Mouse (Mus musculus) forebrain, embryonic 10.5 days (tissue): ENCODE data around the gene Zc3h15. TPM values are rescaled to one million over a fixed set of nuclear protein-coding genes. Genes with fewer than 3 reads are reported as not detected.
"Not testable (repeated sequence)": the region's sequence is repeated elsewhere in the genome, so short reads cannot be mapped to it uniquely, and the experiment has no call there.

Experiments used
- DNase-seq: peaks from one replicate; pipeline ENCODE4 v3.0.0-alpha.2; 2017; ENCODE audit warnings: low spot score; ENCODE audit errors: extremely low spot score
- H3K27ac ChIP-seq: fragments of 300-500 bp; sonication (generic); 2 replicates; pipeline ENCODE4 v1.5.1; 2016; ENCODE audit warnings: mild to moderate bottlenecking
- H3K27me3 ChIP-seq: fragments of 300-500 bp; sonication (generic); 2 replicates; pipeline ENCODE4 v1.6.1; 2016; ENCODE audit warnings: mild to moderate bottlenecking; ENCODE audit not compliant: poor library complexity, severe bottlenecking
- H3K36me3 ChIP-seq: fragments of 300-500 bp; sonication (generic); replicated peaks from 2 replicates; pipeline ENCODE4 v1.6.1; 2016; ENCODE audit warnings: mild to moderate bottlenecking, moderate library complexity
- H3K4me1 ChIP-seq: fragments of 300-500 bp; sonication (generic); 2 replicates; pipeline ENCODE4 v1.6.1; 2016
- H3K4me3 ChIP-seq: fragments of 300-500 bp; sonication (generic); 2 replicates; pipeline ENCODE4 v1.5.1; 2016; ENCODE audit warnings: mild to moderate bottlenecking, moderate library complexity
- H3K9me3 ChIP-seq: fragments of 300-500 bp; sonication (generic); 2 replicates; pipeline ENCODE4 v1.6.1; 2016; ENCODE audit warnings: mild to moderate bottlenecking, moderate library complexity
- WGBS: fragments of 180-500 bp; shearing (Covaris S2); methylation state at CpG from one replicate; pipeline ENCODE4 v1.1.7; 2016; 5-methylcytosine and 5-hydroxymethylcytosine counted together
- polyA plus RNA-seq: library from polyadenylated mRNA; unstranded; fragments of >200 nt; fragmentation: Nextera tagmentation; extraction: Ambion mirVana; gene quantifications from 2 replicates; pipeline ENCODE4 v1.2.1, GENCODE M21; 2016

Gene Zc3h15
- polyA plus RNA-seq, 1 experiment from 2014 or later: 142 TPM

DNA sequence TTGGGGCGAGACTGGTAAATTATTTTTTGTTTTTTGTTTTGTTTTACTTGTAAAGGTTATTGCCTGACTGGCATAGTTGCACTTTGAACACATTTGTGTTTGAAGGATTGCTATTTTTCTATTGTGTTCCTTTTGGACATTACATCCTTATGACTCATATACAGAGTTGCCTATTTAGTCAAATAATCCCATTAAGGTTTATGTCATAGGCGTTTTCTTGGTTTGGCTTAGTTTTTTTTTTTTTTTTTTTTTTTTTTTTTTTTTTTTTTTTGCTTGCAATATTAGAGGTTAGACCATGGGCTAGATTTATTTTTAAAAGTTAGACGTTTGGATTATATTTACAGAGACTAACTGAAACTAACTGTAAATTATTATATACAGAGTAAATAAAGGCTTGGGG lies 15.0 kb downstream of the Zc3h15 start:
- 87% methylated on average over 3 of the region's 3 CpGs for WGBS
- Histone ChIP-seq H3K27ac (no peak overlapping the region), H3K27me3 (no peaks in the 10 kb centered on the region), H3K4me1 (no peaks in the 10 kb centered on the region), H3K36me3 (peaks cover 84% of the 10 kb centered on the region), H3K9me3 (no peaks in the 10 kb centered on the region), H3K4me3 (no peak overlapping the region)
- DNase-seq: no peak

DNA sequence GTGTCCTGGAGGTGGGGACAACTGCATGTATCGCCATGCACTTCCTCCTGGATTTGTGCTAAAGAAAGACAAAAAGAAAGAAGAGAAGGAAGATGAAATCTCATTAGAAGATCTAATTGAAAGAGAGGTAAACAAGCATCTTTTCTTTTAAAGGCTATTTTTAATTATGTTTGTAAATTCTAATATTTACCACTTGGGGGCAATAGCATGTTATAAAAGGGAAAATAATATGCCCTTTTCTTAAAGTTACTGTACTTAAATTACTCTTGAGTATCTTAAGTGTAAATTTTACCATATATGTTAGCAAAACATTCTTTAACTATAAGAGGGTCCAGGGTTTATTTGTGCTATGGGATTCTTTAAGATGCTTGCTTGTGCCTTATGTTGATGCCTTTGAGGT lies 15.9 kb downstream of the Zc3h15 start:
- 97% methylated on average over 1 of the region's 1 CpGs for WGBS
- no peak overlapping the region for H3K27ac ChIP-seq
- no peaks in the 10 kb centered on the region for H3K4me1 ChIP-seq
- peaks cover 78% of the 10 kb centered on the region for H3K36me3 ChIP-seq
- DNase-seq: no peak
- H3K9me3 ChIP-seq: no peaks in the 10 kb centered on the region
- H3K27me3 ChIP-seq: no peaks in the 10 kb centered on the region
- H3K4me3 ChIP-seq: no peak overlapping the region

- 94% methylated on average over 6 of the region's 6 CpGs for WGBS
- peaks cover 77% of the 10 kb centered on the region for H3K36me3 ChIP-seq
- H3K9me3 ChIP-seq: no peaks in the 10 kb centered on the region
- DNase-seq: no peak
- no peak overlapping the region for H3K27ac ChIP-seq
- H3K4me3 ChIP-seq: no peak overlapping the region
- H3K27me3 ChIP-seq: no peaks in the 10 kb centered on the region
- no peaks in the 10 kb centered on the region for H3K4me1 ChIP-seq
These were observed 17.1 kb downstream of the Zc3h15 start for GRCm38 (mm10) chr2:83661351-83661750.

GRCm38 (mm10) chr2:83665051-83665450 lies 20.8 kb downstream of the Zc3h15 start:
- not testable (repeated sequence) for H3K4me3 ChIP-seq, H3K27me3 ChIP-seq, DNase-seq, H3K27ac ChIP-seq, H3K9me3 ChIP-seq, H3K4me1 ChIP-seq
- H3K36me3 ChIP-seq: peaks cover 80% of the 10 kb centered on the region
- WGBS: 94% methylated on average over 2 of the region's 2 CpGs

DNA sequence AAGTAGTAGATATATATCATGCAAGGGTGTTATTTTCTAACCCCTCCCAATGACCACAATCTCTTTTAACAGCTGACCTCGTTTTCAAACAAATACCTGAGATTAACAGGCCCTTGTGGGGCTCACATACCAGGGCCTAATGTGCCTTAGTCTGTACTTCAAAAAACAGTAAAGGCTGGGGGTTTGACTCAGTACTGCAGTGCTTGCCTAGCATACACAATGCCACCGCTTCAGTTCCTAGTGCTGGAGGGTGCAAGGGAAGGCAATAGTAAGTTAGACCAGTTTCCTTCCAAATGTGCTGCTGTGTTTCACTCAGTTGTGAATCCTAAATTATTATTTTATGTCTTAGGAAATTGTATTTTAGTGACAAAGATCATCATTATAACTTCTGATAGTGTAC lies 23.2 kb downstream of the Zc3h15 start:
- Histone ChIP-seq H3K4me3 (no peak overlapping the region), H3K4me1 (no peaks in the 10 kb centered on the region), H3K9me3 (no peaks in the 10 kb centered on the region), H3K27ac (no peak overlapping the region), H3K36me3 (peaks cover 69% of the 10 kb centered on the region), H3K27me3 (no peaks in the 10 kb centered on the region)
- no peak for DNase-seq
- WGBS: 84% methylated on average over 2 of the region's 2 CpGs

GRCm38 (mm10) chr2:83668052-83668451 lies 23.8 kb downstream of the Zc3h15 start:
- H3K9me3 ChIP-seq: no peaks in the 10 kb centered on the region
- no peak for DNase-seq
- H3K27me3 ChIP-seq: no peaks in the 10 kb centered on the region
- H3K27ac ChIP-seq: no peak overlapping the region
- H3K36me3 ChIP-seq: peaks cover 67% of the 10 kb centered on the region
- 93% methylated on average over 1 of the region's 1 CpGs for WGBS
- H3K4me1 ChIP-seq: no peaks in the 10 kb centered on the region
- H3K4me3 ChIP-seq: no peak overlapping the region

- no peaks in the 10 kb centered on the region for H3K27me3 ChIP-seq
- H3K4me3 ChIP-seq: no peak overlapping the region
- no peak overlapping the region for H3K27ac ChIP-seq
- H3K36me3 ChIP-seq: peaks cover 72% of the 10 kb centered on the region
- no peak for DNase-seq
- WGBS: 80% methylated on average over 5 of the region's 5 CpGs
- no peaks in the 10 kb centered on the region for H3K9me3 ChIP-seq
- no peaks in the 10 kb centered on the region for H3K4me1 ChIP-seq
These were observed 25.8 kb downstream of the Zc3h15 start for GRCm38 (mm10) chr2:83669988-83670387.

- 99% methylated on average over 2 of the region's 2 CpGs for WGBS
- Histone ChIP-seq H3K9me3 (no peaks in the 10 kb centered on the region), H3K4me3 (no peak overlapping the region), H3K27me3 (no peaks in the 10 kb centered on the region), H3K36me3 (peaks cover 63% of the 10 kb centered on the region), H3K27ac (no peak overlapping the region), H3K4me1 (0 out of 2 replicates have a peak, but pooled peaks cover 4% of the 10 kb centered on the region)
- DNase-seq: no peak
These were observed 27.6 kb downstream of the Zc3h15 start for GRCm38 (mm10) chr2:83671843-83672242.

GRCm38 (mm10) chr2:83673067-83673466 lies 28.8 kb downstream of the Zc3h15 start:
- Histone ChIP-seq H3K4me3 (no peak overlapping the region), H3K9me3 (no peaks in the 10 kb centered on the region), H3K27me3 (no peaks in the 10 kb centered on the region), H3K4me1 (0 out of 2 replicates have a peak, but pooled peaks cover 4% of the 10 kb centered on the region), H3K36me3 (peaks cover 52% of the 10 kb centered on the region), H3K27ac (no peak overlapping the region)
- DNase-seq: no peak
- 85% methylated on average over 7 of the region's 7 CpGs for WGBS

- Histone ChIP-seq H3K36me3 (peaks cover 45% of the 10 kb centered on the region), H3K9me3 (no peaks in the 10 kb centered on the region), H3K27ac (no peak overlapping the region), H3K4me3 (no peak overlapping the region), H3K4me1 (0 out of 2 replicates have a peak, but pooled peaks cover 4% of the 10 kb centered on the region), H3K27me3 (no peaks in the 10 kb centered on the region)
- WGBS: 91% methylated on average over 2 of the region's 2 CpGs
- no peak for DNase-seq
These were observed 29.6 kb downstream of the Zc3h15 start for GRCm38 (mm10) chr2:83673843-83674242.

GRCm38 (mm10) chr2:83674421-83674820 lies 30.2 kb downstream of the Zc3h15 start:
- Histone ChIP-seq H3K27ac (no peak overlapping the region), H3K27me3 (no peaks in the 10 kb centered on the region), H3K4me1 (0 out of 2 replicates have a peak, but pooled peaks cover 4% of the 10 kb centered on the region), H3K36me3 (peaks cover 39% of the 10 kb centered on the region), H3K9me3 (no peaks in the 10 kb centered on the region), H3K4me3 (no peak overlapping the region)
- WGBS: 90% methylated on average over 7 of the region's 7 CpGs
- DNase-seq: no peak

DNA sequence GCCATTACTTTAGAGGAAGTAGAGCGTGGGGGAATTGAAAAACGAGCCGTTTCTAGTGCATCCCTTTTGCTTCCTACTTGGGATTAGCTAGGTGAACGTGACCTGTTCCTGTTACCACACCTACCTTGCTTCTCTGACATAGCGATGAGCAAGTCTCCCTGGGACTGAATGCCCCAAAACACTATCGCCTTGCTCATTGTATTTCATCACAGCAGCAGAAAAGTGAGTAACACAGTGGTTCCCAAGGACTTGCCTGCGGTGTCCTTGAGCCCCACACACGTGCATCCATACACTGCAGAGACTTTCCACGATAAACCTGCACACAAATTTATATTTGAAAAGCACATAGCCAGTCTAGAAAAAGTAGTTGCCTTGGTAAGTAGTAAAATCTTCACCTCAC lies 30.7 kb downstream of the Zc3h15 start:
- Histone ChIP-seq H3K27ac (no peak overlapping the region), H3K4me1 (0 out of 2 replicates have a peak, but pooled peaks cover 4% of the 10 kb centered on the region), H3K27me3 (no peaks in the 10 kb centered on the region), H3K9me3 (no peaks in the 10 kb centered on the region), H3K36me3 (peaks cover 36% of the 10 kb centered on the region), H3K4me3 (no peak overlapping the region)
- WGBS: 92% methylated on average over 9 of the region's 9 CpGs
- no peak for DNase-seq

DNA sequence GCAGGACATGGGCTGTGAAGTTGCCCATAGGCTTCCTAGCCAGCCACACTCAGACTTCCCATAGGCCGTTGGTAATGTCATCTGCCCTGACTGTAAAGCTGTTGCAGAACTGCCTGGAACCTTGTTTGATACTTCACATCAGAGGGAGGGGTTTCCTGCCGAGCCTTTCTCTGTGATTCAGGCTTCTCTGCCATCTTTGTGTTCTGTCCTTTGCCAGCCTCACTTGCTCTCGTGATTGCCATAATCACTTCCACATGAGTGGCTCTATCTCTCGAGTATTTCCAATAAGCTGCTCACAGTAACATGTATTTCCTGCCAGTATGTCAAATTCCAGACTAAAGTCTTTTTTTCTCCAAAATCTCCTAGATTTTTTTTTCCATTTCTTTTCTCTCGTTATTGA lies 31.4 kb downstream of the Zc3h15 start:
- no peak overlapping the region for H3K27ac ChIP-seq
- no peaks in the 10 kb centered on the region for H3K9me3 ChIP-seq
- 0 out of 2 replicates have a peak, but pooled peaks cover 4% of the 10 kb centered on the region for H3K4me1 ChIP-seq
- no peak overlapping the region for H3K4me3 ChIP-seq
- 69% methylated on average over 5 of the region's 5 CpGs for whole genome bisulfite sequencing
- H3K36me3 ChIP-seq: peaks cover 32% of the 10 kb centered on the region
- no peaks in the 10 kb centered on the region for H3K27me3 ChIP-seq
- no peak for DNase-seq
